Mouse (Mus musculus) gastrocnemius, adult 8-10 months (tissue): ENCODE results near the gene Wnt7a. TPM values are rescaled to one million over a fixed set of nuclear protein-coding genes. Genes with fewer than 3 reads are reported as not detected.

Experiments used
- DNase-seq, 2 experiments: peaks; one replicate each; pipeline ENCODE4 v3.0.0; 2022; ENCODE audit warnings: low spot score in 2 of 2
- total RNA-seq, 4 experiments: library from RNA; stranded (reverse); gene quantifications; 2 replicates each; pipeline ENCODE4 v1.2.4; 2022

The Wnt7a gene
- total RNA-seq: not detected

GRCm38 (mm10) chr6:91410961-91411368, at the start of gene Wnt7a:
Gene Wnt7a, minus strand, starts transcription at chr6:91411363.
- no peak for DNase-seq

- no peak for DNase-seq
Measured at GRCm38 (mm10) chr6:91459471-91459870, 48.3 kb upstream of the Wnt7a start.

- DNase-seq: no peak
Measured at GRCm38 (mm10) chr6:91454546-91454945, 43.4 kb upstream of the Wnt7a start.

- DNase-seq: no peak
Measured at GRCm38 (mm10) chr6:91452056-91452455, 40.9 kb upstream of the Wnt7a start.

- no peak for DNase-seq
Measured at GRCm38 (mm10) chr6:91449472-91450225, 38.5 kb upstream of the Wnt7a start.

GRCm38 (mm10) chr6:91445316-91445715, 34.2 kb upstream of the Wnt7a start:
- no peak for DNase-seq

- DNase-seq: no peak
Measured at GRCm38 (mm10) chr6:91441145-91441662, 30.0 kb upstream of the Wnt7a start.

- DNase-seq: peak; percentile 89
Measured at GRCm38 (mm10) chr6:91440474-91441144, 29.4 kb upstream of the Wnt7a start.

GRCm38 (mm10) chr6:91424151-91424550, 13.0 kb upstream of the Wnt7a start:
- DNase-seq: no peak

GRCm38 (mm10) chr6:91421629-91422028, 10.5 kb upstream of the Wnt7a start:
- no peak for DNase-seq

- DNase-seq: no peak
Measured at GRCm38 (mm10) chr6:91417291-91417845, 6.2 kb upstream of the Wnt7a start.

- DNase-seq: no peak
Measured at GRCm38 (mm10) chr6:91416146-91416545, 5.0 kb upstream of the Wnt7a start.

- no peak for DNase-seq
Measured at GRCm38 (mm10) chr6:91414890-91415289, 3.7 kb upstream of the Wnt7a start.

GRCm38 (mm10) chr6:91411369-91411981, 312 bp upstream of the Wnt7a start:
- peak in 1 of 2 experiments; percentile 24 for DNase-seq

- no peak for DNase-seq
Measured at GRCm38 (mm10) chr6:91410168-91410780, 889 bp downstream of the Wnt7a start.

GRCm38 (mm10) chr6:91409448-91410167, 1.6 kb downstream of the Wnt7a start:
- no peak for DNase-seq

- peak in 1 of 2 experiments; percentile 43 for DNase-seq
Measured at GRCm38 (mm10) chr6:91408616-91409015, 2.5 kb downstream of the Wnt7a start.

- no peak for DNase-seq
Measured at GRCm38 (mm10) chr6:91401591-91401990, 9.6 kb downstream of the Wnt7a start.

- no peak for DNase-seq
Measured at GRCm38 (mm10) chr6:91400514-91400913, 10.6 kb downstream of the Wnt7a start.

- DNase-seq: no peak
Measured at GRCm38 (mm10) chr6:91392475-91393174, 18.5 kb downstream of the Wnt7a start.
